Mouse (Mus musculus) left cerebral cortex, adult 18-20 months (tissue): ENCODE measurements at regions not wholly inside any gene's neighbourhood (a gene's known extent, or its start where the extent isn't known, plus 50 kb on each side); places are given as distances from the start of the nearest gene placed in this dataset.

Source experiments
- DNase-seq, 2 experiments: peaks; one replicate each; pipeline ENCODE4 v3.0.0; 2021 to 2022; ENCODE audit warnings: low spot score in 2 of 2, mixed read lengths in 1 of 2

DNA sequence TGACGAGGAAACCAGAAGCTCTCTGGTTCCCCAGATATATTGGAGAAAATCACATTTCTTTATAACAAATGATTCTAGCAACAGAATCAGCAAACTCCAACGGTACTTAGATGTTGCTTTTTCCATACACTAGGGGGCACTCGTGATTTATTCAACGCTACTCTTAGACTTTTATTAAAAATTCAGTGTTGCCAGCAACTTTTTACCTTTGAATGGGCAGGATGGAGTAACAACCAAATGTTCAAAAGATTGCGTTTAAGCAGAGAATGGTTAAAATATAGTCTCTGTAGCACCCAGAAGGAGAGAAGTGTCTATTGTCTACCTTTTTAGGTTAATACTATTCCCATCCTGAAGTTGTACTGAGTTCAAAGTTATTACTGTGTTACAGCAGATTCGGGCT, 715.4 kb upstream of the Cblb start:
- DNase-seq, result peak; percentile 22 to 36

DNA sequence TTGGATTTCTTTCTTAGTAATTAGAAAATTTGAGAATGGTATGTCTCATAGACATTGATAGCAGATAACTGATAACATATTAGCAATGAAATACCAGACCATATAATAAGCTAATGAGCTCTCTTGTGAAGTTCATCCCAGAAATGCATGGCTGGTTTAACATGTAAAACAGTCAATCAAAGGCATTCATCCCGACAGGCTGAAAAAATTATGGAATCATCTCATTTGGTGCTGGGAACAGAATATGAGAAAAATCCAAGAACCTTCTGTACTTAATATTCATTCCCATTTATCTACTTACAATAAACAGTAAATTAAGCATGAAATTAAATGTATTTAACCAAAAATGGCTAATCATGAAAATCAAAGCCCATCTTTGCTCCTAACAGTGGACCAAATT, 698.8 kb upstream of the Cblb start:
- no peak for DNase-seq

GRCm38 (mm10) chr16:51334972-51335371, 696.1 kb upstream of the Cblb start:
- DNase-seq, result no peak

GRCm38 (mm10) chr16:51347120-51347519, 683.9 kb upstream of the Cblb start:
- DNase-seq, result no peak

DNA sequence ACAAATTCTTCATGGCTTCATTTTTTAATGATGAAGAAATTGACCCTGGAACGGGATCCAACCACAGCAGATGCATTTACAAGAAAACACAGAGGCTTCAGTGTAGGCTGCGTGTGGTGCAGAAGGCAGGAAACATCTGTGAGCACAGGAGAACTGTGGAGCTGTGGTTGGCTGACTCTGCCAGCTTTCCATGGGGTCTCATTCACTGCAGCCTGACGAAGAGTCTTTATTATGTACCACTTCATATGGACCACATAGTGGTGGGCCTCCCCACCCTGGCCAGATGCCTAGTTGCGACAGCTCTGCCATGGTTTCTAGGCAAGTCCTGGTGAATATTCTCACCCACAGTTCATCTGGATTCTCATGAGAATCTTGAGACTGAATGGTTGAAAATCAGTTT, 678.9 kb upstream of the Cblb start:
- no peak for DNase-seq

DNA sequence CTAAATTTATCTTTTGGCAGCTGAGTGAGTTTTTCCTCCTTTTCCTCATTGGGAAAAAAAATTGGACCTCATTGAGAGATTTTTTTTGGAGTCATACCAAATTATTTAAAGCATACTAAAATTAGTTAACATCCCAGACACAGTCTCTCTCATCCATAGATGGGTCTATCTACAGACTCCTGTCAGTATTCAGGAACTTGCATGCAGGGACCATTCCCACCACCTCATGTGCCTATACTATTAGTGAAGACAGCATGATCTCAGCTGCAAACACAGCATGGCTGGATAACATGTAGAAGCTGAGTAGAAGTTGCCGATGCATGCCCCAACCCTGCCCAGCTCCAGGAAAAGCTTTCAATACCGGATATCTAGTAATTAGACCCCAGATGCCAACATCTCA, 677.2 kb upstream of the Cblb start:
- DNase-seq, result no peak

GRCm38 (mm10) chr16:51370070-51370469, 661.0 kb upstream of the Cblb start:
- no peak for DNase-seq

GRCm38 (mm10) chr16:51386456-51386855, 644.6 kb upstream of the Cblb start:
- no peak for DNase-seq

DNA sequence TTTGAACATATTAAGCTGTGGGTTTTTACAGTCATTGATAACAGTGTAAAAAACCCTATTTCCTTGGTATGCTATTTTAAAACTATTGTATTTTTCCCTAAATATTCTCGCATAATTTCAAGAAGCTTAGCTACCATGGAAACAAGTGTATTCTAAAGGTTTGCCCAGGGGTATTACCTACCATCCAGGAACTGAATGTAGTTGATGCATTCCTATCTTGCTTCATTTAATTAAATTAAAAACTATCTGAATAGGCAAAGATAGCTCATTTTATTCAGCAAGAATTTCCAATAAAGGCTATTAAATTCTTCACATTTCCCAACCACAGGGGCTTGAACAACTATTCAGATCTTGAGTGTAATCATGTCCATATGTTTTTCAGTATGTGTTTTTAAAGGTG, 643.5 kb upstream of the Cblb start:
- DNase-seq, result no peak

- DNase-seq, result no peak
These were observed 637.2 kb upstream of the Cblb start for GRCm38 (mm10) chr16:51393871-51394270.
